Mouse (Mus musculus) testis, postnatal 14 days (tissue): ENCODE data around the gene Cntrl.

Experiments
- DNase-seq: peaks from one replicate; pipeline ENCODE4 v3.0.0; 2021; ENCODE audit warnings: low spot score

Cntrl gene

DNA sequence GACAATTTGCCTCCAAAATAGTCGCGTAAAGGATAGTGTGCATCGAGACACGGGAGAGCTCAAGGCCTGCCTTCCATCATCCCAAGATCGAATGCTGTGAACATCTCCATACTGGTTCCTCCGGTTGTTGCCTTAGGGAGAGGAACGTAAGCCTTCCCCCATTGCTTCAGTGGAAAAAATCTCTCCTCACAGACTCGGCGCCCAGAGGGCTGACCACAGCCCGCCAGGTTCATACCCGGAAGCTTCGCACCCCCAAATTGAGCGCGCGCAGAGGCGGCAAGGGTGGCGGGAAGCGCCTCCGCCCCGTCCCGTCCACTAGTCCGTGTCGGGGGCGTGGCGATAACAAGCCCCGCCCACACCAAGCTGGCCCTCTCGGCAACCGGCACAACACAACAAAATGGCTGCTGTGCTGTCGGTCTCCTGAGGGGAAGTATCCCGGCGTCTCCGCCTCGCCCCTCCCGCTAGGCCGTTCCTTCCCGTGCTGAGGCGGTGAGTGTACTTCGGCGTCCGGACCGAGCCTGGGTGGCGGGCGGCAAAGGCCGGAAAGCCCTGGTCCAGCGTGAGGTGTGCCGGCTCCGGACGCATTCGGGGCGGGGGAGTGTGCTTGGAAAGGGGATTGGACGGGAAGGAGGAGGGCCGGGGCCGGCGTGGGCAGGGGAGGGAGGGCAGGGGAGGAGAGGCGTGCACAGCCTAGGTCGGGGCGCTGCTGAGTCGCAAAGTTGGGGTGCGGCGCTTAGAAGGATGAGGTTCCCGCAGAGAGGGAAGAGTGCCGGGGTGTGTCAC lies at the start of gene Cntrl:
Cntrl (plus strand) TSS at position 352 of the 783 bp plus-strand sequence.
- peak; percentile 96 for DNase-seq

DNA sequence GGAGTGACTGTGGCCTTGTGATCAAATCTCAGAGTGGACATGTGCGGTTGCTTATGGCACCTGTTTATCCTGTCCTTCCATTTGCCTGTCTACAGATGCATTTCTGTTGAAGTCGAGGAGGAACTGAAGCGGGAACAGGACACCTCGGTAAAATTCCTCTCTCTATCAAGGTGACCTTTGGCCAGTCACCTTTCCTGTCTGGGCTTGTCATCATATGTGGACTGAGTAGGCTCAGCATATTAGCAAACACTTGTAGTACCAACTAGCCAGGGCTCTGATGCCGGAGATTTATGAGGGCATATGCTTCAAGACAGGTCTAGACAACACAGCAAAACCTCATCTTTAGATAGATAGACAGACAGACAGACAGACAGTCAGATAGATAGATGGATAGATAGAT lies 49.0 kb upstream of the Cntrl start:
- no peak for DNase-seq

DNA sequence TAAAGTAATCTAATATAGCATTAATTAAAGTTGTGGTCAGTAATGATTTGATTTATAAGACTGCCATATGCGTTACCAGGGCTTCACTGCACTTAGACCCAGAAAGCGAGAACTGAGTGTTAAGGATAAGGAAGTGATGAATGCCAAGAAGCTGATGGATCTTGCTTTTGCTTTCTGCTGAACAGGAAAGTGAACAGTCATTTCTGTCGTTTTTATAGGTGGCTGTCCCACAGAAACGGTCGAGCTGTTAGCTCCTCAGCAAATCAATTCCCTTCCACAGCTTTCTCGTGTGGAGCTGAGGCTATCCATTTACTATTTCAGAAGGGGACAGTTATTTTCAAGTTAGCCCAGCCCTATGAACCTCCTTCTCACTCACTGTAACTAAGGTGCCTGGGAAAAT lies 48.4 kb upstream of the Cntrl start:
- no peak for DNase-seq

DNA sequence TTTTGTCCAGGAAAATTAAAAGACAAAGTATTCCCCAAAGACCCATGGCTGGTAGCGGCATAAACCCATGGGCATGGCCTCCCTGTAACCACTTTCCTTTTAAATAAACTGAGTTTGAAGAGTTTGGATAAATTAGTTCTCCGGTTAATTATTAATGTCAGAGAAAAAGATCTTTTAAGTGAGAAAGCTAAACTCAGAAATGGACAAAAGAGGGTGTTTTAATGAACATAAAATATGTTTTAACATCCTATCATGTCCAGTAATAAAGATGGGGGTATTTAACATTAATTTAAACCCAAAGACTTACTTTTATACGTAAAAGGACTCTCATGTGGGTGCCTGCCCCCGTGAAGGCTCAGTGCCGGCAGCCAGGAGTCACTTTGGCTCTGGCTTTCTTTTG lies 48.0 kb upstream of the Cntrl start, which contains the start of gene Hc:
Hc (minus strand) TSS at position 101 of the 400 bp plus-strand sequence.
- DNase-seq, result no peak

DNA sequence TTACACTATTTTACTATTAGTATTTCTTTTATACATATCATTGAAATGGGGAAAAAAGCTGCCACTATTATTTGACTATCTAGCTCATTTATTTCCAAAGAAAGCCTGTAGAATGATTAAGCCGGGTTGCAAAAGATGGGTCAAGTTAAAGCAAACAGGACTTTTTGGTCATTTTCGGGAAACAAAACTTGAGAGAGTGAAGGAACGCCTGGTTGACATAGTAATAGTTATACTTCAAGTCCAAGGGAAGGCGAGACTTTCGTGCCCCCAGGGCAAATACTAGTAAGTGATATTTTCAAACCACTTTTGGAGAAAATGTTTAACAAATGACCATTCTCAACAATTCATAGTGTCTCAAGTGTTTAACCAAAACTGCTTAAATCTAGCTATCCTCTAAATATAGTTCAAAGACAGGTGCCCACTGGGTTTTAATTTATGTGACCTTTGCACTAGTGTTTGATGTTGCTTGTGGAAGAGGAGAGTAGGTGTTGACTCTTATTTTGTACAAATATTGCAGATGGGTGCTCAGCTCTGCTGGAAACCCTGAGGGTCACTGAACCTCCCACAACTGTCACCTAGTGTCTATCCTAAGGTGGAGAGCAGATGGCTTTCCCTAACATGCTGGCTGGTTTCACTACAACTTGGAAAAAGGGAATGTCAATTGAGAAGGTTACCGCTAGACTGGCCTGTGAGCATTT lies 45.8 kb upstream of the Cntrl start:
- DNase-seq, result no peak

DNA sequence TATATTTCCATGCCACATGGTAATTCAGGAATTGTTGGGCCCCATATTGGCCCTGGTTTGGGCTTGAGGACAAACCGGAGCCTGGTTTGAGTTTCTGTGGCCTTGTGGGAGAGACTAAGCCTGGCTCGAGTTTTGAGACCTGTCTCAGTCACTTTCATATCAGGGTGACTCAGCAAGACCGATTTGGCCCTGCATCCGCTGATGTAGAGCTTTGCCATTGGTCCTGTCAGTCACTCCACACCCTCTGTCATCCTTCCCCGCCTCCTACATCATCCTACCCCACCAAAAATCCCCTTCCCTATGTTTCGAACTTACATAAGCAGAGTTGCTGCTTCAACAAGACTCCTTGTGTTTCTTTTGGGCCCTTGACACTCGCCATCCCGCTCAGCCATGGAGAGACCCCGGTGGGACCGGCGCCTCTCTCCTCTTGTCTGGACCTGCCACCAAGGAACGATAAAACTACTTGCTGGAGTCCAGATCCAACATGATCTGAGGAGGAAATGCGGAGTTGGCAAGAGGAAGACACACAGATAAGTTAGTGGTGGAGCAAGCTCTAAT lies 42.7 kb upstream of the Cntrl start:
- DNase-seq, result no peak

DNA sequence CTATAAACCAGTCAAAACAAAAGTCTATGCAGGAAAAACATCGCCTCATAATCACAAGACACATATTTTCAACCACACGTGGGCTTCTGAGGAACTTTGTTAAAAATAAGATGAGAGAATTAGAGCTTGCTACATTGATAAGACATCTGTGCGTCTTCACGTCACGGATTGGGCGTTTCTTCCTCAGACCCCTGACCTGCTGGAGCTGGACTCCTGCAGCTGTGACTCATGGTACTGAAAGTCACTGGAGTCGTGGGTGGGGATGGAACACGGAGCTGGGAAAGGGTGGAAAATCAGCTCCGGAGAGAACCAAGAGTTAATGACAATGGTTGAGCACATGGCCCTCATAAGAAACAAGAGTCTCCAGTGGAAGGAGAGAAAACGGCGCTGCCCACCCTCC lies 42.2 kb upstream of the Cntrl start:
- DNase-seq, result no peak

DNA sequence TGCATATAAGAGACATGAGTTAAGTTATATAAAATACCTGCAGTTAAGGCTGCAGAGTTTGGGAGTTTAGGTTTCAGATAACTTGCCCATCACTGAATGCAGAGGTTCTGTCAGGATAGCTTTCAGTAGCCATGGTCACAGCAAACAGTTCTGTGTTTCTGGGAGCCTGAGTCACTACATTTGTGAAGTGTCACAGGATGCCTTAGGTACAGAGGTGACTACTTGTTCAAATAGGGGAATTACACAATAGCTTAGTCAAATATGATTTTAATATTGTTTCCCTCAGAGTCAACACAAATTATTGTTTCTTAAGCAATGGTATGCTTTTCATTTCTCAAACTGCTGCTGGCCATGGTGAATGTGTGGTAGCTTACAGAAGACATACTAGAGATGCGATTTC lies 40.2 kb upstream of the Cntrl start:
- no peak for DNase-seq

DNA sequence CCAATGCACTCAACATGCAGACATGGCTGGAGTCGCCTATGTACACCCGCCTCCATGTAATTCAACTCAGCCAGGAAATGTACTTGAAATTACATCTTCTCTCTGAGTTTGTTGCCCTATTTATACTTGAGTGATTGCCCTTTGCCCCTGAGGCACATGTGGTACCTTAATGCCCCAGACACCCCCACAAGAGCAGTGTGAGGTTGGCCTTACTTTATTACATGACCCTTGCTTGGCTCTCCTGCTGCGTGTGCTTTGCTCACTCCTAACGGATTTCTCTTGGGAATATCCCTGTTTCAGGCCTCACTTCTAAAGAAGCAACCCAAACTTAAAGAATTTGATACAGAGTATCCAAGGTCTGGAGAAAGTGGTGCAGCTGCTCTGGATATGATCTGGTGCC lies 39.0 kb upstream of the Cntrl start:
- no peak for DNase-seq

DNA sequence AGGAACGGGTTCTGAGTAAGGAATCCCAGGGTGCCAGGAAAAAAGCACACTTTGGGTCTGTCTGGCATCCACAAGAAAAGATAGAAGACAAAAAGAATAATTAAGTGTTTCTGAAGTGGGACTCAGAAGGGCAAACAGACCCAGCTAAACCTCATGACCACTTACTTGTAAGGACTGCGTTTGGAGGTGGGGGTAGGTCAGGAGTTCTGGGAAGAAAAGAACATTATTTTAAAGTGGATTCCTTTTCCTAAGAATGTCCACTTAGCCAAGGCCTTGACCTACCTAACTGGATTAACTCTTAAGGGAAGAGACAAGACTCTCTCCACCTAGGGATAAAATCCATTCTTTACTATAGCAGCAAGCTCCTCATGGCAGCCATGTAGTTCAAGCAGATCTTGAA lies 36.7 kb upstream of the Cntrl start:
- DNase-seq, result no peak

DNA sequence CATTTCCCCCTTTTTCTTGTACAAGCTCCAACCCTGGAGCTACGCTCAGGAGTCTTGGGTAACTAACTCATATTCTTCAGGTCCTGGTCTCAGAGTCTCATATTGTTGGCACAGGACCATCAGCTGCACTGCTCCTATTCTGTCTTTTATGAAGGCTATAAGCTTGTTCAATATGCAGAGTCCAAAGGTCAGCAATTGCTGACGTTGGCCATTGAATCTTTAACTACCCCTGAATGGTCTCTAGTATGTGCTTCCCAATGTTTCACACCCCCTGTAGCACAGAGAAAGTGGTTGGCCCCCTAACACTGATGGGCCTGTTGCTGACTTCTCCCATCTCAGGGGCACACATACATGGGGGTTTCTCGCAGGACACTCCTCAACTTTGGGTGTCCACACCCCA lies 35.0 kb upstream of the Cntrl start:
- DNase-seq, result no peak

DNA sequence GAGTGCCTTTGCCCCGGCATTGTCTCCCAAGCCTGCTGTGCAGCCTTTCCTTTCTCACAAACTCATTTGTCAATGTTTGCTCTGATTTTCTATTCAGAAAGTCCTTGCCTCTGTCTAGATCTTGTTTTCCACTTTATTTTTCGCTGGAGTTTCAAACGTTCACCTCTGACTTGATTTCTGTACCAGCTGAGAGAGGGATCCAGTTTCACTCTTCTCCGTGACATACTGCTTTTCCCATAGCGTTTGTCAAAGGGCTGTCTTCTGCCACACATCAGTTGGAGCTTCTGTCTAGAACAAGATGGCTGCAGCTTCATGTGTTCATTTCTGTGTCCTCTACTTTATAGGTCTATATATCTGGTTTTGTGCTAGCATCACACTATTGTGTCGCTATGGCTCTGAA lies 30.1 kb upstream of the Cntrl start:
- DNase-seq, result no peak

DNA sequence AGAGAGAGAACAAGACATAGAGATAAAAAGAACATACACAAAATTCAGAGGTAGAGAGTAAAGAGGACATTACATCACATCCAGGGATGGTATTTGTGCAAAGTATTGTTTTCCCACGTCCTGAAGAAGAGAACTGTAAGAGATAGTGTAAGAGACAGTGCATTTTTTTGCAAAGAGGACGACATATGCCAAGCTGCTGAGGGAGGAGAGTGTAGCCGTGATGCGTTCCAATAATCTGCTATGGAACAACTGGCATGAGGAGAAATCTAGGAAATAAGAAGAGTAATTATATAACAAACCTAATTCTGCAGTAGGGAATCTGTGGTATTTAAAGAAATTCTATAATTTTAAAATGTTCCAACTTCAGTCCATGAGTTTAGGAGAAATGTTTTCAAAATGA lies 21.9 kb upstream of the Cntrl start:
- DNase-seq, result no peak

DNA sequence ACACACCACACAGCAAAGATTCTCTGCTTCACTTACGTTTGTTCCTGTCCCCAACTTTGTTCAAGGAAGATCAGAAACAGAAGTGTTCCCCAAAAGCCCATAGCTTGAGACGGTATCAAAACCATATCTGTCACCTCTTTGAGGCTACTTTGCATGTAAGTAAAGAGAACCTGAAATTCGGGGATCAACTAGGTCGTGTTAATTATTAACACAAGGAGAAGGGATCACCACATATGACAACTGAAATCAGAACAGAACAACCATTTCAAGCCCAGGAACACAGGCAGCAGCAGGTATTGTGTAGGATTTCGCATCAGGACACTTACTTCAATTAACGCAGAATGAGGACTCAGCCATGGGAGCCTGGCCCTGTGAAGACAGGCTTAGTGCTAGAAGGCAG lies 8.8 kb upstream of the Cntrl start:
- DNase-seq, result no peak

DNA sequence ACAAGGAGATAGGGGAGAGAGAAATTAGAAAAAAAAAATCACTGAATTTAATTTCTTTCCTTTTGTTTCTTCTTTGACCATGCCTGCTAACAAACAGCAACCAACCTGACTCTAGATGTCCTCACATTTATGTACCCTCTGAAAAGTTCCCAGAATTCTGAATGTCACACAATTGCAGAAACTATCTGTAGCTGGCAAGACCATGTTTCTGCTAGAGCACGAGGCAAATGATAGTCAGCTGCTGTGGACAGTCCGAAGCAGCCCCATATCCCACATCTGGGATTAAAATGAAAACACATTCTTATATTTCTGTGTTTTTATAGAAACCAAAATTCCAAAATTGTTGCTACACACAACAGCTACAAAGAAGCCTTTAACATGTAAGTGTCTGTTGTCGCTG lies 7.8 kb upstream of the Cntrl start, which contains the start of gene AI182371:
AI182371 (minus strand) TSS at position 101 of the 400 bp plus-strand sequence.
- DNase-seq, result no peak

DNA sequence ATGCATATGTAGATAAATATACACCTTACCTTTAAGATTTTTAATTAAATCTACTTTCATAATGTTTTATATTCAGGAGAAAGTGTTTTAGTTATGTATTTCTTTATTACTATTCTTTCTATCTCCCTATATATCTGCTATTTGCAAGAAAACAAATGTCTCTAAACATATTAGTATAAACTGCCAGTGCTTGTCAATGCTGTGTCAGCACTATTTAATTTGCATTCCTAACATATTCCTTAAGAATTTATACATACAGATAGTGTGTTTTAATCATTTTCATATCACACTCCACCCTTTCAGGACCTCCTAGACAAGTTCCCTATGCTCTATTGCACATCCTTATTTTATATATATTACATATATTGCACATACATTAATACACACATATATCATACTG lies 6.5 kb upstream of the Cntrl start:
- DNase-seq, result no peak

DNA sequence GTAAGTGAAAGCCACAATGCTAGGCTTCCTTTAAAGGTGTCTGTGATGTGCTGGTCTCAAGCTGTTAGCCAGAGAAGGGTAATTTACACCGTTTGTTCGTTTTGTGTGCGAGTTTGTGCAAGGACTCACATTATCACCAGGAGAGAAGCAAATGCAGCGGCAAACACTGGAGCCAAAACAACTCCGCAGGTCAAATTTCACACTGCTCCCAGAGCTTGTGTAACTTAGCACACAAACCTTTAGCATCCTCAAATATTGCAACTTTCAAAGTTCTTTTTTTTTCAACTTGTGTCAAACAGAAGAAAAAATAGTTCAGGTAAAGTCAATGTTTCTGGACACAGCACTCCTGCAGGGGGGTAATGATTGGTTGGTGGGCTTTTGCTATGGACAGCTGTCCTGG lies 5.7 kb upstream of the Cntrl start:
- no peak for DNase-seq

DNA sequence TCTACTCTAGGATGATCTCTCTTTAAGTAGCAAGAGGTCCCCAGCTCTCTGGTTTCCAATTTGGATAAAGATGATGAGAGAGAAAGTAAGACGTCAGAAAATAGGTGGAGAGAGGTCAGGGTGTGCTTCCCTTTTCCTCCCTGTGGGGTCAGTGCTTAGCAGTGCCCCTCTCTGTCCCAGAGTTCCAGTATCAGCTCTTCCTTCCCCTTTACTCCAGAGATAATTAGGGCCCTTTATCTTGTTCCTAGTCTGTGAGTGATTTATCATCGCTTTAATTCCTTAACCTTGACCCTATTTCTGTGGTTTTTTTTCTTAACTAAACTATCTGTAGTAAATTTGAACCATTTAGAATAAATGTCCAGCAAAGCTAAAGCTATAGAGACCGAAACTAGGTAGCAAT lies 4.4 kb upstream of the Cntrl start:
- DNase-seq, result no peak

DNA sequence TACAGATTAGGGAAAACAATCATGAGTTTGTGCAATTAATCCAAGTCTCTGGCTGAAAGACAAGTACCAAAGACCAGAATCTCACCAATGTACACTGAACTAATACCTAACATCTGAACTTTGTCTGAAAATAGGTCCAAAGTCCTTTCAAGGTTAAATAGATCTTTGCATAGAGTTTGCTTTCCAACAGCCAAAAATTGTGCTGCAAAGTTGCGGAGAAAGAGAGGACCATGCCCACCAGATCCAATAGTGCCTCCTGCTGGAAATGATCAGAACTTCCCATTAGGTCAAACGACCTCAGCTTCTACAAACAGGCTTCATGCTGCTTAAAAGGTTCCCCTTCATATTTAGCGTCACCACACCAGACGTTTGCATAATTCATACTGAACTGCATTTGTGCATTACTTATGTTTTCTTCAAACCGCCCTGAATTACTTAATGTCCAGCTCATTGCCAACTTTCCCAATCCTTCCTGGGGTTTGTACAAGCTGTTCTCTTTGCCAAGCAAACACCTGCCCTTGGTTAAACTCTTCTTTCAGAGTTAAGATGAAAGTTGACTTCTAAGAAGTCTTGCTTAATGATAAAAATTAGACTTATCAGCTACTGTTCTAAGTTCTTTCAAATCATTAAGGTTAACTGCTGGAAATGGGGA lies 1.2 kb upstream of the Cntrl start:
- DNase-seq, result no peak

DNA sequence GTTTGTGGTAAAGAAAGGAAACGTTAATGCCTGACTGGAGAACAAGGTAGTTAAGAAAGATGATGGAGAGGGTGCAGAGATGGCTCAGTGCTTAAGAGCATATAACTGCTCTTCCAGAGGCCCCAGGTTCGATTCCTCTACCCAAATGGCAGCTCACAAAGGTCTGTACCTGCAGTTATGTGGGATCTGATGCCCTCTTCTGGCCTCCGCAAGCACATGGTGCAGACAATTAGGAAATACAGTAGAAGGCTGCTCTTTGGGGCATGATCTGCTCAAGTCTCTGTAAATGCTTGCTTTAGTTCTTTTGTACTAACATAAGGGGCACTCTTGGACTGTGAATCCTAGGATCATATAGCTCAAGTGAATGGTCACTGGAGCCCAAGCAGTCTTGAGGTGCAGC lies 580 bp upstream of the Cntrl start:
- DNase-seq, result peak; percentile 22

DNA sequence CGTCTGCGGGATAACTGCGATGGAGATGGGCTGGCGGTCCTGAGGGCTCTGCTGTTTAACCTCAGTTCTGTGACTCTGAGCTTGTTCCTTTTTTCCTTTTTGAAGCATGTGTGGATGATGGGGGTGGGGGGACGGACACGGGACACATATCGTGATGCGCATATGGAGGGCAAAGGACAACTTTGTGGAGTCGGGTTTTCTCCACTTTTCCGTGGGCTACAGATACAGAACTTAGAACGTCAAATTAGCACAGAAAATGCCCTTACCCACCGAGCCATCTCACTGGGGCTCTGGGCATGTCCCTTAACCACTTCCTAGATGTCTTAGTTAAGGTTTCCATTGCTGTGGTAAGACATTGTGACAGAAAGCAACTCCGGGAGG lies 622 bp downstream of the Cntrl start:
- DNase-seq, result no peak

DNA sequence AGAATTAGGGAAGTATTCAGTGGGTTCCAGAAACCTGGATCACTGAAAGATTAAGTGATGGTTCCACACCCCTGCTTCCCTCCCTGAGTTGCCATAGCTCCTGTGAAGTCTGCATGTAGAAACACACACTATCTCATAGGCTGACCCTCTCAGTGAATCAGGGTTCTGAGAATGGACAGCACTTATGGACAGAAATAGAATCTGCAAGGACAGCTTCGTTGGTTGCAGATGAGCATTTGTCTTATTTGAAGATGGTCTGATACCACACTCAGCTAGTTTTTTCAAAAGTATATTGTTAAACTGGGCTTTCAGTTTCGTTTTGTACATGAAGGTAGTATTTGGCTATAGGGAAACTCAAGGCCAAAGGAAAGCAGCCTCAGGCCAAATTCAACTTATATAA lies 1.2 kb downstream of the Cntrl start:
- no peak for DNase-seq

DNA sequence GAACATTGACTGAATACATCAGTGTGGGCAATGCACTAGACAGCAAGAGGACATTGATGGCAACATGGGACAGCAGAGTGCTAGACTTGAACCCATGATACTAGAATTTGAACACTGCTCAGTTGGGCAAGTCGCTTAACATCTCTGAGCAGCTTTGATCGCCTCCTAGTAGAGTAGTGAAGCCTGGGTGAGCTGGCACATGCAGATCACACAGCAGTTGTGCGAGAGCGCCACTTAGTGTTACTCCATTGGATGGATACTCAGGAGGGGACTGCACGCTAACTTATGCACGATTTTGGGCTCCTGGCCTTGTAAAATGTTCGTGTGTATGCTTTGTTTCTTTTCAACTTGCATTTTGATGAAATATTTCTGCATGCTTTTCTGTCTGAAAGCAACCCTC lies 15.4 kb downstream of the Cntrl start:
- DNase-seq, result no peak
